Mouse (Mus musculus) CH12.LX (cell line): Measurements from ENCODE around the gene Oas2.

ENCODE experiments used
- CTCF ChIP-seq, 2 experiments: IDR thresholded peaks in 1 of 2; conservative IDR thresholded peaks in 1 of 2; 2 replicates each; pipeline ENCODE4 v1.5.1; 2011 to 2012; ENCODE audit warnings: low read depth in 2 of 2, low read length in 2 of 2, improper control_type of control experiment in 1 of 2, inconsistent platforms in 1 of 2, mild to moderate bottlenecking in 1 of 2, moderate library complexity in 1 of 2
- POLR2A ChIP-seq: IDR thresholded peaks from 2 replicates; pipeline ENCODE4 v1.6.1; 2011; ENCODE audit warnings: low read depth, mild to moderate bottlenecking, improper control_type of control experiment, low read length
- RAD21 ChIP-seq: IDR thresholded peaks from 2 replicates; pipeline ENCODE4 v1.6.1; 2011; ENCODE audit warnings: low read depth, mild to moderate bottlenecking, low read length, improper control_type of control experiment, moderate library complexity
- TCF12 ChIP-seq: IDR thresholded peaks from 2 replicates; pipeline ENCODE4 v1.6.1; 2014; ENCODE audit warnings: low read depth, mild to moderate bottlenecking, inconsistent platforms, low read length, improper control_type of control experiment

DNA sequence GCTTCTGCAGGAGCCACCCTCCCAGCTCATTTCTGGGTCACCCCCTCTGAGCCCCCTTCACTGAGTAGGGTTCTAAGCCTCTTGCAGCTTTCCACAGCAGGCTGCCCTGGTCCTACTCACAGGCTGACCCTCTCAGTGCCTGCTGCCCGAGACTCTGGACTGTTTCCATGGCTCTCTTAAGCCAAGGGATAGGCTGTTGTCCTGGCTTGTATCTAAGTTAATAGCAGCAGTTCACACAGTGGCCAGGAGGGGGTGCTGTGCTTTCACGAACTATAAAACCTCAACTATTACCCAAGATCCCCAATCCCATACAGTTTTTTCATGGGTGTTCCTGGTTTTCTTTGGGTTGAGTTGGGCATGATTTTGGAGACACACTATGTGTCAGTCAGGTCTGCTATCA is 43.4 kb upstream of the Oas2 start:
- peak; percentile 74 to 85 for TF ChIP-seq CTCF (conservative IDR thresholded peaks at IDR 0.05 in 1 of 2, IDR thresholded peaks at IDR 0.05 in 1 of 2; ENCODE audit: low read depth in 2 of 2, low read length in 2 of 2)
- TF ChIP-seq TCF12, result no peak
- peak; percentile 73 for TF ChIP-seq RAD21
- TF ChIP-seq POLR2A, result no peak
